Mouse (Mus musculus) testis, postnatal 14 days (tissue): ENCODE data around the gene Alkbh7.

Source experiments
- DNase-seq: peaks from one replicate; pipeline ENCODE4 v3.0.0; 2021; ENCODE audit warnings: low spot score

The Alkbh7 gene

GRCm38 (mm10) chr17:57030931-57031660 lies 34.0 kb downstream of the Alkbh7 start, which contains the start of gene Khsrp:
TSS of gene Khsrp (minus strand) at chr17:57031522.
- peak; percentile 74 for DNase-seq

- DNase-seq: peak; percentile 100
These were observed 34.7 kb downstream of the Alkbh7 start for GRCm38 (mm10) chr17:57031661-57032420.

GRCm38 (mm10) chr17:57032854-57033253 lies 35.7 kb downstream of the Alkbh7 start:
- DNase-seq: no peak

- peak; percentile 54 for DNase-seq
These were observed 41.8 kb downstream of the Alkbh7 start for GRCm38 (mm10) chr17:57038978-57039377.

- no peak for DNase-seq
These were observed 44.4 kb downstream of the Alkbh7 start, which contains the start of gene Slc25a41 for GRCm38 (mm10) chr17:57041554-57041953. TSS of gene Slc25a41 (minus strand) at chr17:57041654.

GRCm38 (mm10) chr17:57047406-57047805 lies 50.3 kb downstream of the Alkbh7 start:
- peak; percentile 78 for DNase-seq

GRCm38 (mm10) chr17:57048816-57049215 lies 51.7 kb downstream of the Alkbh7 start:
- DNase-seq: no peak
